Mouse (Mus musculus): ENCODE data around the gene Gm30191.
"Not testable (repeated sequence)": the region's sequence is repeated elsewhere in the genome, so short reads cannot be mapped to it uniquely, and the experiment has no call there.

Gm30191 gene

GRCm38 (mm10) chr4:134252131-134252910 lies 5.6 kb downstream of the Gm30191 start:
- no peak for DNase-seq (ENCODE audit: low read depth, low spot score)

- DNase-seq (ENCODE audit: low read depth, low spot score): no peak
These were observed 6.4 kb downstream of the Gm30191 start for GRCm38 (mm10) chr4:134252911-134253721.

- no peak for DNase-seq (ENCODE audit: low read depth, low spot score)
These were observed 7.1 kb downstream of the Gm30191 start, which contains the start of gene Grrp1 for GRCm38 (mm10) chr4:134253722-134254324. Gene Grrp1 (minus strand): TSS chr4:134254106.

GRCm38 (mm10) chr4:134254835-134255234 lies 8.1 kb downstream of the Gm30191 start:
- DNase-seq (ENCODE audit: low read depth, low spot score): no peak

DNA sequence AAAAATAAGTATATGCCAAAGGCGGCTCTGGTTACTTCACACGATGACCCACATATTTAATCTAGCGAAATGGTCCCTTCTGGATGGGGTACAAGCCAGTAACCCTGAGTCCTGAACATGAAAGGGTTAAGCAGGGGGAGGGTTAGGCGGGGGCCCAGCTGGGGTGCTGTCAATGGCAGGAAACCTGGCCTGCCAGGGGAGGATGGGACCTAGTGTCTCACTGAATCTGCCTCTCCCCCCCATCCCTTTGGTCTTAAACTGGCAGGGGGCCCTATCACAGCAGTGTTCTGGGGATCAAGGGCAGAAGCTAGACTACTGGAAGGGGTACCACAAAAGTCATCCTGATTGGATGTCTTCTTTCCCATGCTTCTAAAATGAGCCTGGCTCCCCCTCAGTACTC lies 9.1 kb downstream of the Gm30191 start:
- DNase-seq (ENCODE audit: low read depth, low spot score): no peak

- DNase-seq (ENCODE audit: low read depth, low spot score): no peak
These were observed 9.9 kb downstream of the Gm30191 start for GRCm38 (mm10) chr4:134256407-134257197.

DNA sequence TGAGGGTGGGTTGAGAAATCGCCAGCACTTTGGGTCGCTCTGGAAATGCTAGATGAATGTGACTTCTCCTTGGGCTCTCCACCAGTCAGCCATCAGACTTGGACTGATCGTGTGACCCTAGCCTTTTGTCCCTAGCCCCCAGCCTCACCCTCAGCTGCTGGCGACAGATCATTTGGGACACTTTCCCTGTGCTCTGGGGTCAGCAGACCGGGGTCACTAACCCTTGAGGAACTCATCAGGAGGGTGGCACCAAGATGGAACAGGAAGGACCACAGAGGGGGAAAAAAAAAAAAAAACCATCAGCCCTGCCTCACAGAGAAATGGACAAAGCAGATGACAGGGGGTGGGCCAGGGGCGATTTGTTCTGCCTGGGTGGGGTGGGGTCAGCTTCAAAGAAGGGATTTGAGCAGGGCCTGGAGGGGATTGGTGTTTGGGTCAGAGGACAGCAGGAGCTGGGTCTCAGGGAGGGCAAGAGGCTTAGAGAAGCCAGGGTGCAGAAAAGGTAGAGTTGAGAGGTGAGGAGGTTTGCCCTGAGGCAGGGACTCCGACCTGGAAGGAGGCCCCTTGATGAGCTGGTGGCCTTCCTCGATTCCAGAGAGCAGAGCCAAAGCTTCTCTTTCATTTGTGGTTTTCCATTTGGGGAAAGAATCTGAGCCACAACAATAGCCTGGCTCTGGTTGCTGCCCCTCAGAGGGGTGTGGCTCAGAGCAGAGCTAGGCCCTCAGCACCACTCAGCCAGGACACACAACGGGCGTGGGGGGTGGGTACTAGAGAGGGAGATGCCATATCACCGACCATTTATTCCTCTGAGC lies 10.7 kb downstream of the Gm30191 start:
- DNase-seq (ENCODE audit: low read depth, low spot score): no peak

GRCm38 (mm10) chr4:134258354-134258753 lies 11.6 kb downstream of the Gm30191 start:
- DNase-seq (ENCODE audit: low read depth, low spot score): no peak

DNA sequence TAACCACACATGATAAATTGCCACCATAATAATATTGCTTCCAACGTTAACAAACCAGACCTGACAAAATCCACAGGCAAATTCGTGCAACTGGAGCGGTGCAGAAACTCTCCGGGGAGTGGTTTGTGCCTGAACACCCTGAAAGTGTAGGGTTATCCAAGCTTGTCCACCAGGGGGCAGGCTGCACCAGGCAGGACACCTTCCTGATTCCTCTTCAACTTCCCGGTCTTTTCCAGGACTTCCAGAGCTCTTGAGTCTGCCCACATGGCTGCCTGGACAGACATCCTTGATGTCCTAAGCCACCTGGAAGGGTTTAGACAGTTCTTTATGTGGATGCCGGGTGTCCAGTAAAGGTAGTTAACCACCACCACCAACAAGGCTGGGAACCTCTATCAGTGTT lies 16.5 kb downstream of the Gm30191 start:
- DNase-seq (ENCODE audit: low read depth, low spot score): no peak

DNA sequence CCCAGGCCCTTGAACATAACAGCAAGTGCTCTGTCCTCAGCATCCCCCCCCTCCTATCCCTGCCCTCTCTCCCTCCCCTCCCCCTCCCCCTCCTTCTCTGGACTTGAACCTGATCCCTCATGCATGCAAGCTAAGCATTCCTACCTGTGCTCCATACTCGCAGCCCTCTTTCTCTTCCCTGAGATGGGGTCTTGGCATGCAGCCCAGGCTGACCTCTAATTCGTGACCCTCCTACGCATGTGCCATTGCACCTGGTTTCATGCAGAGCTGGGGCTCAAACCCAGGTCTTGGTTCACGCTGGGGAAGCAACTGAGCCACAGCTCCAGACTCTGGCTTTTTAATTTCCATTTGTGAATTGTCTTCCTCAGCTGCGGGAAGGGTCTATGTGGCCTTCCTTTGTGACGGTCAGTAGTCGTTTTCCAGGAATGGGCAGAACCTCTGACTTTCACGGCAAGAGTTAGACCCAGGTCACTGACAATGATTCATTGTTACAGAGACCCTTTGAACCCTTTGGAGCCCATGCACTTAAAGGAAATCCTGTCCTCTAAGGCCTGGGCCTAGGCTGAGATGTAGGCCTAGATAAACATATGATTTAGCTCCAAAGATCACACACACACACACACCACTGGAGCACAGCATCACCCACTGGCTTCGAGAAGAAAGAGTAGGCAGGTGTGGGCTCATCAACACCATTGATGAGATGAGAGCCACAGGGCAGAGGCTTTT lies 19.3 kb downstream of the Gm30191 start:
- DNase-seq (ENCODE audit: low read depth, low spot score): no peak

- DNase-seq (ENCODE audit: low read depth, low spot score): no peak
These were observed 21.4 kb downstream of the Gm30191 start for GRCm38 (mm10) chr4:134268102-134268655.

GRCm38 (mm10) chr4:134269622-134270021 lies 22.9 kb downstream of the Gm30191 start:
- not testable (repeated sequence) for DNase-seq (ENCODE audit: low read depth, low spot score)

GRCm38 (mm10) chr4:134271979-134272378 lies 25.2 kb downstream of the Gm30191 start:
- no peak for DNase-seq (ENCODE audit: low read depth, low spot score)

DNA sequence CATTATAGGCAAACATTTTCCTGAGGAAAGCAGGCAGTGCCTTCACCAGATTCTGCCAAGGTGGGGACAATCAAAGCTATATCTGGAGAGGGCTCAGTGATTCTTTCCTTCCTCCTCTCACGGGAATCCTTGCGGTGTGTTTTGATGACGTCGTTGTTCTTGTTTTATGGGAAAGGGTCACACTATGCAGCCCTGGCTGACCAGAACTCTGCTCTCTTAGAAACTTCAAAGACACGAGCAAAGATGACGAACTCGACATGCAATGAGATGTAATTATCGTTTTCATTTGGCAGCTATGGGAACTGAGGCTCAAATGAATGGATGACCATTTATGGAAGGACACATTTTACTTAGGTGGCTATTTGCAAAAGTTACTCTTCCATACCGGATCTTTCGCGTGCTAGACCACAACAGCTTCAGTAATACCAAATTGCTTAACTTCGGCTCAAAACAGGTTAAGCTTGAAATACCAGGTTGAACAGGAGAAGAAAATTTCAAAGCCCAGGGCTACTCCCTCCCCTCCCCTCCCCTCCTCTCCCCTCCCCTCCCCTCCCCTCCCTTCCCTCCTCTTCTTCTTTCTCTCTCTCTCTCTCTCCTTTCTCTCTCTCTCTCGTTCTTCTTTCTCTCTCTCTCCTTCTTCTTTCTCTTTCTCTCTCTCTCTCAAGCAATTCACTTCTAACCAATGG lies 26.1 kb downstream of the Gm30191 start:
- no peak for DNase-seq (ENCODE audit: low read depth, low spot score)

GRCm38 (mm10) chr4:134273417-134274345 lies 26.9 kb downstream of the Gm30191 start:
- peak; percentile 68 for DNase-seq (ENCODE audit: low read depth, low spot score)

GRCm38 (mm10) chr4:134284942-134285341 lies 38.2 kb downstream of the Gm30191 start:
- no peak for DNase-seq (ENCODE audit: low read depth, low spot score)

DNA sequence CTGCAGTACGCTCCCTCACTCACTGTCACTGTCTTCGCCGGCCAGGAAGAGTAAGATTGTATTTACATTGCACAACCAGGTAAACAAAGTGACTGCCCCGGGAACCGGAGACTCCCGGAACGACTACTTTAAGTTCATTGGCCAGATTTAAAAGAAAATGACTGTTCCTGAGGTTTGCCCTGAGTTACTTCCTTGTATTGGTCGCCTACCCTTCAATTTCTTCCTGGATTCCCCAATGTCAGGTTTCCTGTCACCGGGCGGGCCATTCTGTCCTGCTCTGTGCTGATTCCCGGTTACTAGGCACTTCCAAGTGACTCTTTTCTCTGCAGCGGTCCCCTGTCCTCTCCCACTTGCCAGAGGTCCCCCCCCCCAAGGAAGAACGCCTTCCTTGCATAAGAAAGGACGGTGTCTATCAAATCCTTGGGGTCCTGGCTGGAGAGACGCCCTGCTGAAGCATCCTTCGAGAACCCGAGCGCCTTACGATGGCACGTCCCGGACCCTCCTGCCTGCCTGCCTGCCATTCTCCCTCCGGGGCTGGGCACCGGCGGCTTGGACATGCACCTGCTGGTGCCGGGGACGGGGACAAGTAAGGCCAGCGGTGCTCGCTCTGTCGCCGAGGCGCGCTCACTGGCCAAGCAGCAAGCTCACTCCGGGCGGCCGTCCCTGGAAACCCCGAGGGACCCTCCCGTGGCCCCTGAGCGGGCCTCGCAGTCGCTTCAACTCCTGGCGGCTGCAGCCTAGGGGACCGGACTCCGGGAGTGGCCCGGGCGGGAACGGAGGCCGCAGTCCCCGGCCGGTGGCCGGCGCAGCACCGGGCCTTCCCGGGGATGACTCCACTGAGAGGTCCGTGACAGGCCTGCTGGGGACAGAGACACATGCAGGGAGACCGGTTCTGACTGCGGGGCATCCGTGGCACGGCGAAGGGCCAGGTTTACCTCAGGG lies 39.8 kb downstream of the Gm30191 start:
- no peak for DNase-seq (ENCODE audit: low read depth, low spot score)
